Mouse (Mus musculus) liver, postnatal 0 days (tissue): ENCODE measurements at regions not wholly inside any gene's neighbourhood (a gene's known extent, or its start where the extent isn't known, plus 50 kb on each side); places are given as distances from the start of the nearest gene placed in this dataset.

Experiments
- CTCF ChIP-seq: sonication (generic); IDR thresholded peaks from 2 replicates; pipeline ENCODE4 v1.5.1; 2016; ENCODE audit warnings: antibody characterized with exemption, low read depth
- EP300 ChIP-seq: IDR thresholded peaks from 2 replicates; pipeline ENCODE4 v1.6.1; 2016; ENCODE audit warnings: antibody characterized with exemption, low read depth, mild to moderate bottlenecking

GRCm38 (mm10) chr14:64581705-64582104, 477.6 kb downstream of the Prss52 start:
- TF ChIP-seq CTCF (no peak), EP300 (no peak)
